Mouse (Mus musculus) ES-Bruce4 (cell line): ENCODE data around the gene Gpx3.

ENCODE experiments used
- CTCF ChIP-seq: IDR thresholded peaks from one replicate; pipeline ENCODE4 v1.8.1; 2011; ENCODE audit warnings: low read depth, low read length
- EP300 ChIP-seq: IDR thresholded peaks from 2 replicates; pipeline ENCODE4 v1.6.1; 2011; ENCODE audit warnings: low read depth, low read length; ENCODE audit not compliant: insufficient read depth
- POLR2A ChIP-seq: IDR thresholded peaks from one replicate; pipeline ENCODE4 v1.8.1; 2011; ENCODE audit warnings: low read length; ENCODE audit not compliant: insufficient read depth

GRCm38 (mm10) chr11:54903940-54904706, 1.9 kb downstream of the Gpx3 start:
- TF ChIP-seq POLR2A (no peak), EP300 (no peak), CTCF (no peak)
